Mouse (Mus musculus) kidney, adult 2 months (tissue): ENCODE data around the gene Gm37240.

ENCODE experiments used
- CTCF ChIP-seq: fragments of 200-500 bp; conservative IDR thresholded peaks from 2 replicates; pipeline ENCODE4 v1.5.1; 2011; ENCODE audit warnings: low read depth, mild to moderate bottlenecking, control low read depth, low read length, moderate library complexity, mixed read lengths; ENCODE audit not compliant: insufficient read depth, insufficient read length
- POLR2A ChIP-seq: fragments of 200-500 bp; IDR thresholded peaks from one replicate; pipeline ENCODE4 v1.6.1; 2011; ENCODE audit warnings: low read depth, low read length, control low read depth

GRCm38 (mm10) chr3:85564603-85565002, 322.7 kb downstream of the Gm37240 start:
- TF ChIP-seq CTCF (no peak), POLR2A (no peak)
